Mouse (Mus musculus): ENCODE data around the gene Ifih1. TPM values are rescaled to one million over a fixed set of nuclear protein-coding genes. Genes with fewer than 3 reads are reported as not detected.
A peak's percentile ranks its signal among the peaks of the same experiment; 100 is the strongest.

The Ifih1 gene
- polyA plus RNA-seq, 1 experiment from 2014 or later = 6.2 TPM

- ATAC-seq = no peak
- H3K4me1 ChIP-seq (ENCODE audit: insufficient read depth) = no peaks in the 10 kb centered on the region
- 87% methylated on average over 5 of the region's 5 CpGs for WGBS (ENCODE audit: insufficient replicate concordance)
- no peak overlapping the region for H3K9ac ChIP-seq (replicated peaks)
- H3K4me2 ChIP-seq (ENCODE audit: low read depth, low read length) = no peak overlapping the region
- H3K9me3 ChIP-seq (ENCODE audit: low read length) = no peaks in the 10 kb centered on the region
- no peak for DNase-seq
- no peaks in the 10 kb centered on the region for H3K27me3 ChIP-seq (ENCODE audit: insufficient read depth, low read length)
- TF ChIP-seq EP300 (IDR thresholded peaks at IDR 0.05; ENCODE audit: low read depth) (no peak), CTCF (IDR thresholded peaks at IDR 0.05; ENCODE audit: low read depth) (no peak)
- H3K36me3 ChIP-seq (replicated peaks; ENCODE audit: insufficient read depth, low read length) = peaks cover 35% of the 10 kb centered on the region
- H3K4me3 ChIP-seq (ENCODE audit: low read depth, low read length) = no peak overlapping the region
- H3K27ac ChIP-seq (ENCODE audit: low read depth) = no peak overlapping the region
Measured at GRCm38 (mm10) chr2:62596586-62596985, 49.5 kb downstream of the Ifih1 start.

- Histone ChIP-seq H3K4me1 (ENCODE audit: insufficient read depth) (0 out of 2 replicates have a peak, but pooled peaks cover 9% of the 10 kb centered on the region), H3K9ac (replicated peaks) (no peak overlapping the region), H3K9me3 (ENCODE audit: low read length) (no peaks in the 10 kb centered on the region), H3K4me2 (ENCODE audit: low read depth, low read length) (no peak overlapping the region), H3K27ac (ENCODE audit: low read depth) (no peak overlapping the region), H3K4me3 (ENCODE audit: low read depth, low read length) (no peak overlapping the region), H3K27me3 (ENCODE audit: insufficient read depth, low read length) (no peaks in the 10 kb centered on the region), H3K36me3 (replicated peaks; ENCODE audit: insufficient read depth, low read length) (peaks cover 27% of the 10 kb centered on the region)
- WGBS (ENCODE audit: insufficient replicate concordance) = 90% methylated on average over 2 of the region's 2 CpGs
- no peak for ATAC-seq
- TF ChIP-seq CTCF (IDR thresholded peaks at IDR 0.05; ENCODE audit: low read depth) = no peak
- no peak for TF ChIP-seq EP300 (IDR thresholded peaks at IDR 0.05; ENCODE audit: low read depth)
- no peak for DNase-seq
Measured at GRCm38 (mm10) chr2:62594491-62594890, 51.6 kb downstream of the Ifih1 start.

- Histone ChIP-seq H3K9me3 (ENCODE audit: low read length) (no peaks in the 10 kb centered on the region), H3K4me1 (ENCODE audit: insufficient read depth) (peaks cover 11% of the 10 kb centered on the region; the same call in 1 of the 2 replicates), H3K36me3 (replicated peaks; ENCODE audit: insufficient read depth, low read length) (peaks cover 8% of the 10 kb centered on the region; the same call in 1 of the 2 replicates), H3K4me3 (ENCODE audit: low read depth, low read length) (no peak overlapping the region), H3K27me3 (ENCODE audit: insufficient read depth, low read length) (no peaks in the 10 kb centered on the region), H3K27ac (ENCODE audit: low read depth) (no peak overlapping the region), H3K9ac (replicated peaks) (no peak overlapping the region), H3K4me2 (ENCODE audit: low read depth, low read length) (no peak overlapping the region)
- TF ChIP-seq EP300 (IDR thresholded peaks at IDR 0.05; ENCODE audit: low read depth) = no peak
- TF ChIP-seq CTCF (IDR thresholded peaks at IDR 0.05; ENCODE audit: low read depth) = no peak
- WGBS (ENCODE audit: insufficient replicate concordance) = 83% methylated on average over 3 of the region's 3 CpGs
- ATAC-seq = no peak
- no peak for DNase-seq
Measured at GRCm38 (mm10) chr2:62591555-62591954, 54.5 kb downstream of the Ifih1 start.

GRCm38 (mm10) chr2:62589333-62589732, 56.7 kb downstream of the Ifih1 start:
- H3K36me3 ChIP-seq (replicated peaks; ENCODE audit: insufficient read depth, low read length) = no peaks in the 10 kb centered on the region; the same call in 1 of the 2 replicates
- TF ChIP-seq EP300 (IDR thresholded peaks at IDR 0.05; ENCODE audit: low read depth) (no peak), CTCF (IDR thresholded peaks at IDR 0.05; ENCODE audit: low read depth) (no peak)
- no peak for DNase-seq
- no peaks in the 10 kb centered on the region for H3K9me3 ChIP-seq (ENCODE audit: low read length)
- H3K4me2 ChIP-seq (ENCODE audit: low read depth, low read length) = no peak overlapping the region
- WGBS (ENCODE audit: insufficient replicate concordance) = 59% methylated on average over 4 of the region's 4 CpGs
- ATAC-seq = peak; percentile 67
- peaks cover 14% of the 10 kb centered on the region; the same call in 1 of the 2 replicates for H3K4me1 ChIP-seq (ENCODE audit: insufficient read depth)
- H3K27ac ChIP-seq (ENCODE audit: low read depth) = no peak overlapping the region
- H3K4me3 ChIP-seq (ENCODE audit: low read depth, low read length) = no peak overlapping the region
- no peak overlapping the region for H3K9ac ChIP-seq (replicated peaks)
- H3K27me3 ChIP-seq (ENCODE audit: insufficient read depth, low read length) = no peaks in the 10 kb centered on the region

- 40% methylated on average over 5 of the region's 5 CpGs for WGBS (ENCODE audit: insufficient replicate concordance)
- ATAC-seq (no peak), DNase-seq (no peak)
- H3K4me3 ChIP-seq (ENCODE audit: low read depth, low read length) = no peak overlapping the region
- no peaks in the 10 kb centered on the region for H3K9me3 ChIP-seq (ENCODE audit: low read length)
- H3K4me1 ChIP-seq (ENCODE audit: insufficient read depth) = peaks cover 14% of the 10 kb centered on the region; the same call in 1 of the 2 replicates
- H3K4me2 ChIP-seq (ENCODE audit: low read depth, low read length) = no peak overlapping the region
- TF ChIP-seq EP300 (IDR thresholded peaks at IDR 0.05; ENCODE audit: low read depth) = no peak
- TF ChIP-seq CTCF (IDR thresholded peaks at IDR 0.05; ENCODE audit: low read depth) = no peak
- H3K27ac ChIP-seq (ENCODE audit: low read depth) = no peak overlapping the region
- H3K36me3 ChIP-seq (replicated peaks; ENCODE audit: insufficient read depth, low read length) = no peaks in the 10 kb centered on the region
- H3K27me3 ChIP-seq (ENCODE audit: insufficient read depth, low read length) = no peaks in the 10 kb centered on the region
- H3K9ac ChIP-seq (replicated peaks) = no peak overlapping the region
Measured at GRCm38 (mm10) chr2:62585769-62586168, 60.3 kb downstream of the Ifih1 start.

- no peaks in the 10 kb centered on the region for H3K36me3 ChIP-seq (replicated peaks; ENCODE audit: insufficient read depth, low read length)
- no peak for DNase-seq
- no peak overlapping the region for H3K4me2 ChIP-seq (ENCODE audit: low read depth, low read length)
Measured at GRCm38 (mm10) chr2:62574962-62575361, 71.1 kb downstream of the Ifih1 start.

GRCm38 (mm10) chr2:62574250-62574649, 71.8 kb downstream of the Ifih1 start:
- no peaks in the 10 kb centered on the region for H3K27me3 ChIP-seq (ENCODE audit: insufficient read depth, low read length)
- ATAC-seq (no peak), DNase-seq (no peak)
- no peak overlapping the region for H3K4me3 ChIP-seq (ENCODE audit: low read depth, low read length)
- no peak overlapping the region for H3K27ac ChIP-seq (ENCODE audit: low read depth)
- no peaks in the 10 kb centered on the region for H3K4me1 ChIP-seq (ENCODE audit: insufficient read depth)
- H3K4me2 ChIP-seq (ENCODE audit: low read depth, low read length) = no peak overlapping the region
- H3K9ac ChIP-seq (replicated peaks) = no peak overlapping the region
- WGBS (ENCODE audit: insufficient replicate concordance) = 62% methylated on average over 7 of the region's 7 CpGs
- H3K9me3 ChIP-seq (ENCODE audit: low read length) = no peaks in the 10 kb centered on the region
- TF ChIP-seq EP300 (IDR thresholded peaks at IDR 0.05; ENCODE audit: low read depth) (no peak), CTCF (IDR thresholded peaks at IDR 0.05; ENCODE audit: low read depth) (no peak)
- H3K36me3 ChIP-seq (replicated peaks; ENCODE audit: insufficient read depth, low read length) = no peaks in the 10 kb centered on the region

More at GRCm38 (mm10) chr2:62574962-62575361, 71.1 kb downstream of the Ifih1 start:
- H3K4me1 ChIP-seq (ENCODE audit: insufficient read depth) = no peaks in the 10 kb centered on the region
- ATAC-seq = no peak
- 21% methylated on average over 3 of the region's 3 CpGs for WGBS (ENCODE audit: insufficient replicate concordance)
- no peaks in the 10 kb centered on the region for H3K27me3 ChIP-seq (ENCODE audit: insufficient read depth, low read length)
- H3K9ac ChIP-seq (replicated peaks) = no peak overlapping the region
- H3K4me3 ChIP-seq (ENCODE audit: low read depth, low read length) = no peak overlapping the region
- H3K9me3 ChIP-seq (ENCODE audit: low read length) = no peaks in the 10 kb centered on the region
- no peak overlapping the region for H3K27ac ChIP-seq (ENCODE audit: low read depth)
- no peak for TF ChIP-seq EP300 (IDR thresholded peaks at IDR 0.05; ENCODE audit: low read depth)
